Mouse (Mus musculus) heart, postnatal 0 days (tissue): ENCODE data around the gene Stk11. TPM values are rescaled to one million over a fixed set of nuclear protein-coding genes. Genes with fewer than 3 reads are reported as not detected.

Source experiments
- ATAC-seq: fragments of 200-750 bp; cut with Nextera tagmentation; 2 replicates; pipeline ENCODE4 v1.8.0; 2017; ENCODE audit warnings: low read depth, moderate number of reproducible peaks, moderate library complexity; ENCODE audit not compliant: insufficient read depth
- DNase-seq: peaks from one replicate; pipeline ENCODE4 v3.0.0-alpha.2; 2016; ENCODE audit warnings: low spot score
- H3K27ac ChIP-seq: fragments of 300-500 bp; sonication (generic); 2 replicates; pipeline ENCODE4 v1.5.1; 2014; ENCODE audit warnings: low read depth, mild to moderate bottlenecking
- H3K27me3 ChIP-seq: fragments of 300-500 bp; sonication (generic); 2 replicates; pipeline ENCODE4 v1.6.1; 2014; ENCODE audit warnings: low read length, mixed read lengths; ENCODE audit not compliant: control insufficient read depth, insufficient read depth
- H3K36me3 ChIP-seq: fragments of 300-500 bp; sonication (generic); replicated peaks from 2 replicates; pipeline ENCODE4 v1.6.1; 2014; ENCODE audit warnings: low read length, mixed read lengths; ENCODE audit not compliant: control insufficient read depth, insufficient read depth
- H3K4me1 ChIP-seq: fragments of 300-500 bp; sonication (generic); 2 replicates; pipeline ENCODE4 v1.6.1; 2014; ENCODE audit warnings: antibody characterized with exemption; ENCODE audit not compliant: control insufficient read depth, insufficient read depth
- H3K4me2 ChIP-seq: fragments of 300-500 bp; sonication (generic); 2 replicates; pipeline ENCODE4 v1.6.1; 2014; ENCODE audit warnings: low read depth, mild to moderate bottlenecking, low read length, moderate library complexity
- H3K4me3 ChIP-seq: fragments of 300-500 bp; sonication (generic); 2 replicates; pipeline ENCODE4 v1.5.1; 2014; ENCODE audit warnings: low read depth, low read length
- H3K9ac ChIP-seq: fragments of 300-500 bp; sonication (generic); replicated peaks from 2 replicates; pipeline ENCODE4 v1.6.1; 2014; ENCODE audit warnings: low read depth, low read length, mixed read lengths
- H3K9me3 ChIP-seq: fragments of 300-500 bp; sonication (generic); replicated peaks from 2 replicates; pipeline ENCODE4 v1.6.1; 2016; ENCODE audit warnings: low read length; ENCODE audit not compliant: control insufficient read depth
- CTCF ChIP-seq: IDR thresholded peaks from 2 replicates; pipeline ENCODE4 v1.5.1; 2016; ENCODE audit warnings: antibody characterized with exemption, control low read depth, low read depth
- EP300 ChIP-seq: IDR thresholded peaks from 2 replicates; pipeline ENCODE4 v1.6.1; 2016; ENCODE audit warnings: antibody characterized with exemption, low read depth
- WGBS: fragments of 180-500 bp; shearing (Covaris S2); extraction: QIAGEN DNeasy Blood & Tissue Kit; methylation state at CpG from one replicate; pipeline ENCODE4 v1.1.7; 2014; 5-methylcytosine and 5-hydroxymethylcytosine counted together
- polyA plus RNA-seq: library from polyadenylated mRNA; unstranded; fragments of >200 nt; fragmentation: Nextera tagmentation; extraction: Ambion mirVana; gene quantifications from 2 replicates; pipeline ENCODE4 v1.2.1, GENCODE M21; 2015
- total RNA-seq: library from RNA; depleted of rRNA; stranded (reverse); fragments of >200 nt; gene quantifications from 2 replicates; pipeline ENCODE4 v1.2.3, GENCODE M21; 2014; ENCODE audit warnings: low replicate concordance

Gene Stk11
- total and polyA plus RNA-seq, 2 experiments from 2014 or later: 10.8 to 40.3 TPM

DNA sequence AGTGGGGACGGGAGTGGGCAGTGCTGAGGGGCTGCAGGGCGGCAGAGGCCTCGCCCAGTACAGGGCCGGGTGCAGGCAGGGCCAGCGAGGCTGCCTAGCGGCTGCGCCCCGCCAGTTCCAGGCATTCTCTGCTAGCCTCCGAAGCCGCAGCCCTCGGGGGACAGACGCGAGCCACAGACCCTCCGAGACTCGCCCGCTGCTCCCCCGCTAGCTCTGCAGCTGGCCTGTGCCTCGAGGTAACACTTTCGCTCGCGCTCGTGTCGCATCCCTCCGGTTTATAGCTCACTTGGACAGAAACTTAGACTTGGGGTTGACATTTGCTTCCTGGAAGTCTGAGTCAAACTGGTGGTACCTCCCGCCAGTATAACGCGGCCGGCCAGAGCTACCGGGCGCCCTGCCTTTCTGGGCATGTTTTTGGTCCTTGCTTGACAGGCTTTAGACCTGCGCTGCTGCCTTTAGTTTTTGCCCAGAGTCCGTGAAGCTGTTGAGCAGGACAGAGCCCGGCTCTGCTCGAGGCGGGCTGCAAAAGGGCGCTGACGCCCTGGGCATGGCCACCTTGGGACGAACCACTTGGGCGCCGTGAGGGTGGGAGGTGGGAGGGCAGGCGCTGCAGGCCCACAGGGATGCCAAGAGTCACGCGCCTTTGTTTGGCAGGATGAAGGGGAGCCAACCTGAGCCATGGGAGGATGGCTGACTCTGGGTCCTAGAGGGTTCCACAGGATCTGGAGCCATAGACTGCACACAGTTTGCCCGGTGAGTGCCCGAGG is 56.3 kb downstream of the Stk11 start:
- no peaks in the 10 kb centered on the region for H3K27me3 ChIP-seq
- H3K27ac ChIP-seq: peak overlapping the region; percentile 58
- WGBS: 83% methylated on average over 45 of the region's 45 CpGs
- peak overlapping the region; percentile 0; the same call in 1 of the 2 replicates for H3K9ac ChIP-seq
- no peak for ATAC-seq
- H3K4me1 ChIP-seq: peaks cover 8% of the 10 kb centered on the region
- peaks cover 28% of the 10 kb centered on the region for H3K36me3 ChIP-seq
- H3K9me3 ChIP-seq: no peaks in the 10 kb centered on the region
- H3K4me2 ChIP-seq: peak overlapping the region; percentile 54
- no peak for DNase-seq
- TF ChIP-seq EP300 (no peak), CTCF (no peak)
- H3K4me3 ChIP-seq: no peak overlapping the region

DNA sequence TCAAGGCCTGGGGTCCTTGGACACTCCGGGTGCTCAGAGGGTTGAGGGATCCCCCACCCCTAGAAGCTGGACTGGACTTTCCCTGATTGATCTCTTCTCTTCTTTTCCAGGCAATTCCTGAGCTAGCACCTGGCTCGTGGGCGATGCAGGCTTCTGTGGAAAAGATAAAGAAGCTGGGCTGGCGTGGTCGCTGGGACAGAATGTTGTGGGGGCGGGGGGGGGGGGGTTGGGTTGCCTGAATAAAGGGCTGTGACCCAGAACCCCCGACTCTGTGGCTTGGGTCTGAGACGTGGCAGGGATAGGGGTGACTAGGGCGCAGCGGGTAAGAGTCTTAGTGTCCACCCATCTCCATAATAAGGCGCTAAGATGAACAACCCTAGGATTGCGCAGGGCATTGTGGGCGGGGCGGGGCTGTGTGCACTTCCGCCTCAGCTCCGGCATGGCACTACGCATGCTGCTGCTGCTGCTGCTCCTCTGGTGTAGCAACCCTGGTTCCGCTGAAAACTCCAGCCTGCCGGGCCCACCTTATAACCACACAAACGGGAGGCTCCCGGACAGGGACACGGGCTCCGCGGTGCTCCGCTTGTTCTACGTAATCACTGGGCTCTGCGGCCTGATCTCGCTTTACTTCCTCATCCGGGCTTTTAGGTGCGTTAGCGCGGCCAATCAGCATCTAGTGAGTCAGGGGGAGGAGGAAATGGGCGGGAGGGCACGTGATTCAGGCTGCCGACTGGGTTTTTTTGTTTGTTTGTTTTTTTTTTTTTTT is 57.1 kb downstream of the Stk11 start, which contains the start of gene 1600002K03Rik:
1600002K03Rik (plus strand) TSS at position 418 of the 766 bp plus-strand sequence.
- Histone ChIP-seq H3K4me3 (peak within 1 kb of the TSS; percentile 48), H3K36me3 (peaks cover 28% of the 10 kb centered on the region), H3K9me3 (no peaks in the 10 kb centered on the region), H3K4me2 (peak within 1 kb of the TSS; percentile 54), H3K27ac (peak within 1 kb of the TSS; percentile 58), H3K4me1 (0 out of 2 replicates have a peak, but pooled peaks cover 6% of the 10 kb centered on the region), H3K9ac (peak within 1 kb of the TSS; percentile 0), H3K27me3 (no peaks in the 10 kb centered on the region)
- ATAC-seq (peak; percentile 65), DNase-seq (peak; percentile 93)
- WGBS: 4% methylated on average over 34 of the region's 35 CpGs
- no peak for TF ChIP-seq CTCF

DNA sequence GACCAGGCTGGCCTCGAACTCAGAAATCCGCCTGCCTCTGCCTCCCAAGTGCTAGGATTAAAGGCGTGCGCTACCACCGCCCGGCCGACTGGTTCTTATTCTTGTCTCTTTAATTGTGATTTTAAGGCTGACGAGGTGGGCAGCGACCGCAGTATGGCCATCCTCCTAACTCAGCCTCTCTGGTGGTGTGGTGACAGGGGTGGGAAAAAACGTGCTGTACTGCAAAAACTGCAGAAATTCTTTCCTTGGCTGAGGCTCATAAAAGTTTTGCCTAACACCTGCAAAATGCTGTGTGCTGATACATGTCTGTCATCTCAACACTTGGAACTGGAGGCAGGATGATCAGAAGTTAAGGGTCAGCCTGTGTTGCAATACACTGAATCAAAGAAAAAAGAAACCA is 57.8 kb downstream of the Stk11 start:
- ATAC-seq (no peak), DNase-seq (no peak)
- Histone ChIP-seq H3K9ac (no peak overlapping the region), H3K9me3 (no peaks in the 10 kb centered on the region), H3K36me3 (peaks cover 28% of the 10 kb centered on the region), H3K4me3 (peak overlapping the region; percentile 48), H3K4me1 (0 out of 2 replicates have a peak, but pooled peaks cover 6% of the 10 kb centered on the region), H3K27me3 (no peaks in the 10 kb centered on the region), H3K4me2 (peak overlapping the region; percentile 54), H3K27ac (peak overlapping the region; percentile 21; the same call in 1 of the 2 replicates)
- 7% methylated on average over 11 of the region's 11 CpGs for WGBS
- TF ChIP-seq EP300 (no peak), CTCF (no peak)

DNA sequence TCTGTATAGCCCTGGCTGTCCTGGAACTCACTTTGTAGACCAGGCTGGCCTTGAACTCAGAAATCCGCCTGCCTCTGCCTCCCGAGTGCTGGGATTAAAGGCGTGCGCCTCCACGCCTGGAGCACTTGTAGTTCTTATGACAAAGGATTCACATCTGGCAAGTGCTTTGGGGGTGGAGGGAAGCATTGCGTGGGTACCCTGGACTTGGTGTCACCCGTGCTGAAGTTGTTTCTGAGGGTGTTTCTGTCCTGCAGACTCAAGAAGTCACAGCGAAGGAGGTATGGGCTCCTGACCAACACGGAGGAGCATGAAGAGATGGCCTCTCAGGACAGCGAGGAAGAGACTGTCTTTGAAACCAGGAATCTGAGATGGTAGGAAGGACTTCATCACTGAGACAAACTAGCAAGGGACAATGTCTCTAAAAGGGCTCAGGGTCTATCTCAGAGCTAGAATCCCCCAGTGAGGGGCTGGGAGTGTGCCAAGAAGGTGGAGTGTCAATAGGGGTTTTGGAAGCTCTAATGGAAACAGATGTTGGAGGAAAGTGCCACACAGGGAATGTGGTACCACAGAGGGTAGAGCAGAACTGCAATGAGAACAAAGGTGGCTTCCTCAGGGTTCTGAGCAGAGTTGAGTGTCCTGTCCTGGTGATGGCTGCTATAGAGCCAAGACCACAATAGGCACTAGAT is 58.5 kb downstream of the Stk11 start:
- Histone ChIP-seq H3K4me2 (no peak overlapping the region), H3K9me3 (no peaks in the 10 kb centered on the region), H3K27ac (no peak overlapping the region), H3K9ac (no peak overlapping the region), H3K4me1 (no peaks in the 10 kb centered on the region), H3K36me3 (peaks cover 28% of the 10 kb centered on the region), H3K27me3 (no peaks in the 10 kb centered on the region), H3K4me3 (no peak overlapping the region)
- no peak for ATAC-seq
- TF ChIP-seq EP300 (no peak), CTCF (no peak)
- no peak for DNase-seq
- WGBS: 81% methylated on average over 10 of the region's 10 CpGs

DNA sequence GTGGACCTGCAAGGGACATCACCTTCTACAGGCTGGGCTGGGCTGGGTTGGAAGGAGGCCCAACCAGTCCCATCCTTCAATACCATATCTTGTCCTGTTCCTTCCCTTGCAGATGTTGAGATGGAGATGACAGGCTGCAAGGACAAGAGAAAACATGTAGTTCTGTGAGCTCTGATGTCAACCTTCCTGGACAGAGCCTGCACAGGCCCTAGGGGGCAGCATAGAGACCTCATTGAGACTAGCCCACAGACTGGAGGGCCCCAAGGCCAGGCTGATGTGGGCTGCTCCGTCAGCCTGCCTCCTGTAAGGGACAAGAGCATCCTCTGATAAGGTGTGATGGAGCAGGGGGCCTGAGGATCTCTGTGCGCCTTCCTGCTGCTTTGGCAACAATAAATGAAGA is 59.1 kb downstream of the Stk11 start:
- no peaks in the 10 kb centered on the region for H3K9me3 ChIP-seq
- H3K27me3 ChIP-seq: no peaks in the 10 kb centered on the region
- 37% methylated on average over 2 of the region's 2 CpGs for WGBS
- H3K27ac ChIP-seq: no peak overlapping the region
- H3K4me2 ChIP-seq: no peak overlapping the region
- ATAC-seq (no peak), DNase-seq (no peak)
- no peak overlapping the region for H3K4me3 ChIP-seq
- peak; percentile 45 for TF ChIP-seq CTCF
- TF ChIP-seq EP300: no peak
- no peak overlapping the region for H3K9ac ChIP-seq
- peaks cover 27% of the 10 kb centered on the region for H3K36me3 ChIP-seq
- H3K4me1 ChIP-seq: no peaks in the 10 kb centered on the region
